In genomic region chr19:32180756-32181674, GRCm38 (mm10) we compare ENCODE assay signal across 8 mouse cellular contexts.
DNase-seq lines count a peak whose midpoint lies in the region; ATAC-seq lines count a peak whose summit lies in the region.

No protein-coding gene starts in this region.

- H3K27ac ChIP-seq in kidney, embryonic 14.5 days (ENCODE audit: low read depth, low read length) = peak overlapping the region; percentile 69; the same call in 1 of the 2 replicates
- peak overlapping the region; percentile 90 for H3K27ac ChIP-seq in macrophage

- WGBS in kidney, embryonic 14.5 days = 59% methylated on average over 14 of the region's 14 CpGs
- 29% methylated on average over 11 of the region's 14 CpGs for WGBS in macrophage (ENCODE audit: missing documents)

- no peaks in the 10 kb centered on the region for H3K9me3 ChIP-seq in kidney, embryonic 14.5 days (ENCODE audit: control insufficient read depth, low read length)

- no peak overlapping the region for H3K4me3 ChIP-seq in kidney, embryonic 14.5 days (ENCODE audit: low read length)
- H3K4me3 ChIP-seq in macrophage (ENCODE audit: inconsistent target) = no peak overlapping the region

- peak; percentile 30 for DNase-seq in 3T3-L1 (ENCODE audit: low read depth, low spot score)
- DNase-seq in adrenal gland, adult (ENCODE audit: inconsistent age in 2 of 2, low spot score in 1 of 2) = peak; percentile 84 to 94
- peak; percentile 35 to 43 for DNase-seq in gastrocnemius, postnatal 36 days
- DNase-seq in thymus, postnatal 4 days = no peak
- DNase-seq in thymus, postnatal 0 days (ENCODE audit: low spot score) = no peak
- DNase-seq in right cerebral cortex, postnatal 10 days (ENCODE audit: low spot score in 2 of 2) = no peak

- intact Hi-C loops in gastrocnemius, postnatal 36 days (cut with DNase I) = no loop called here

- no peaks in the 10 kb centered on the region for H3K27me3 ChIP-seq in kidney, embryonic 14.5 days (ENCODE audit: control insufficient read depth, insufficient read depth, low read length)

- H3K4me2 ChIP-seq in kidney, embryonic 14.5 days (replicated peaks; ENCODE audit: low read depth, low read length) = no peak overlapping the region

- peaks cover 82% of the 10 kb centered on the region for H3K79me2 ChIP-seq in macrophage (ENCODE audit: inconsistent target)

- H3K9ac ChIP-seq in kidney, embryonic 14.5 days (ENCODE audit: low read depth, low read length) = no peak overlapping the region; the same call in 1 of the 2 replicates

- no peaks in the 10 kb centered on the region for H3K36me3 ChIP-seq in kidney, embryonic 14.5 days (ENCODE audit: control insufficient read depth, insufficient read depth, low read length)
- H3K36me3 ChIP-seq in macrophage (ENCODE audit: inconsistent target) = no peaks in the 10 kb centered on the region

- no peak for ATAC-seq in kidney, embryonic 14.5 days (ENCODE audit: low FRiP score, low TSS enrichment)

- peaks cover 26% of the 10 kb centered on the region for H3K4me1 ChIP-seq in kidney, embryonic 14.5 days (ENCODE audit: control insufficient read depth, insufficient read depth, low read length)

Comparison
In these comparisons a context has a peak if more than half of its experiments do, and no peak if none do; other contexts are left out.
1. DNase-seq: peak in 3T3-L1 (single experiment), adrenal gland, adult (2 of 2) and gastrocnemius, postnatal 36 days (2 of 2); none in thymus, postnatal 4 days (single experiment), thymus, postnatal 0 days (single experiment) and right cerebral cortex, postnatal 10 days (0 of 2).